Mouse (Mus musculus) E14TG2a.4 (cell line): ENCODE data around the gene Zfp668.

Experiments
- CTCF ChIP-seq: conservative IDR thresholded peaks from 2 replicates; pipeline ENCODE4 v1.5.1; 2014; ENCODE audit warnings: low read length
- POU5F1 ChIP-seq: IDR thresholded peaks from 2 replicates; pipeline ENCODE4 v1.6.1; 2014; ENCODE audit warnings: low read length, borderline replicate concordance

DNA sequence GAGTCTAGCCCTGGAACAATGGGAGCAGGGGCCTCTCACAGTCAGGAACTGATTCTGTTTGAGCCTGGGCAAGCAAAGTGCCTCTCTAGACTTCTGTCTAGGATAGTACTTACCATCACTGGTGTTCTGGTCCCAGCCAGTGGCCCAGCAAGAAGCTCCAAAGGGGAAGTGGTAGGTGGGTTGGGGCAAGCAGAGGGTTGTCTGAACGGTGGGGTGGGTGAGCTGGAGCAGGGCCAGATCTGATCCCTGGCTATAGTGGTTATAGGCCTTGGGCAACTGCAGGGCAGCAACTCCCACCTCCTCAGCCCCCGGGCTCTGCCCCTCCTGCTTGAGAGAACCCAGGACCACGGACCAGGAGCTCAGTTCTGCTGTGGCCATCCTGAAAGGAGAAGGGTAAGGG, 12.2 kb upstream of the Zfp668 start:
- no peak for TF ChIP-seq CTCF
- TF ChIP-seq POU5F1: no peak
